Mouse (Mus musculus): ENCODE measurements around the gene Atp8b2. TPM values are rescaled to one million over a fixed set of nuclear protein-coding genes. Genes with fewer than 3 reads are reported as not detected.

Gene Atp8b2
- total RNA-seq, 2 experiments from 2014 or later = 31.4 to 35.5 TPM

DNA sequence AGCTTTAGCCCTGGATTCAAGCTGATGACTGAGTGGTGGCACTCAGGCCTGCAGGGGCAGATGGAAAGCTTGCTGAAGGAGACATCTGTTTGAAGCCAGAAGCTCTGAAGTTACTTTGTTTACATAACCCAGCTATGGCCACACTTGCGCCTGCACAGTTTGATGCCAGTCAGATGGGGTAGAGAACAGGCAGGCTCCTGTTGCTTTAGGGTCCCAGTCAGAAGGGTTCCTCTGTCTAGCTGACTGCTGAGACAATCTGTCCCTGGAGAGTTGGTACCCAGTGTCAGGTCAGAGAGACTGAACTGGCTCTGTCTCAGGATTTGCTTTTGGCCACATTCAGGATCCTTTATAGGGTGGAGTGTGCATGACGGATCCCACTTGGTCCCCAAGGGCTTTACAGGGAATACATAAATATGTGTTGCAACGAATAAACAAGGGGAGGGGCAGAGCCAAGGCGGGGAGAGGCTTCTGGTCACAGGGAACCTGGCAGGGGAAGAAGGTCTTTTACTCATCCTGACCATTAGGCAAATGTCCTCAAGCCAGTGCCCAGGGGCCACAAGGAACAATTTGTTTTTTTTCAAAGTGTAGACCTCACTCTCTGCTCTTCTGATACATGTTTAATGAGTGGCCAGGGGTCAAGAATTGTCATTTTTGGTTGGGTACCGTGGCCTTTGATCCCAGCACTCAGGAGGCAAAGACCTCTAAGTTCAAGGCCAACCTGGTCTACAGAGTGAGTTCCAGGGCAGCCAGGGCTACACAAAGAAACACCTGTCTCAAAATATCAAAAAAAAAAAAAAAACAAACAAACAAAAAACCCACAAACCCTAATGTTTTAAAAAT, 53.4 kb downstream of the Atp8b2 start:
- no peak for ATAC-seq (replicated peaks; ENCODE audit: poor library complexity, severe bottlenecking)

DNA sequence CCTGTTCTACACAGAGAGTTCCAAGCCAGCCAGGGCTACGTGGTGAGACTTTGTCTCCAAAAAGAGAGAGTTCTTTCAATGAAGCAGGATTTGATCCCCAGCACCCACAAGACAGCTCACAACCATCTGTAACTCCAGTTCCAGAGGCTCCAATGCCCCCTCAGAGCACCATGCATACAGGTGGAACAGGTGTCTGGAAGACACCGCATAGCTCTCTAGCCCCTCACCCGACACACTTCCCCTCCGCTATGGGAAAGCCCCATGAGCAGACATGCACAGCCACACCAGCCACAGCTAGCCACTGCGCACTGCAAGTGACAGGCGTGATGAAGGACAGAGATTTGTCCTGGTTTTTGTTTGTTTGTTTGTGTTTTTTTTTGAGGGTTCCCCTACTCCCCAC, 54.5 kb downstream of the Atp8b2 start:
- ATAC-seq (replicated peaks; ENCODE audit: poor library complexity, severe bottlenecking) = no peak

DNA sequence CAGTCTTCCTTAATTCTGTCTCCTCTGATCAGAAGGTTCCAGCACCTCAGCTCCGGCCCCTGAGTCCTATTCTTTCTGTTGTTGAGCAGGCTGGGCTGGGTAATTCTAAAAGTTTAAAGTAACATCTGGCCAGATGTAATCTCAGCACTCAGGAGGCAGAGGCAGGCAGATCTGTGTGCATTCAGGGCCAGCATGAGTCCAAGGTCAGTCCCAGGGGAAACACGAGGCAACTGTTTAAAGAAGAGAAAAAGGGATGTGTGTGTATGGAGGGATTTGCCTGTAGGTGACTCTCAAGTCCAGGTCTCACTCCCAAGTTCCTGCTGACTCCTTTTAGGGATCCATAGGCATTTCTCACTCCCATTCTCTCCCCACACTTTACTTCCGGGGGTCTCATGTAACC, 55.5 kb downstream of the Atp8b2 start:
- no peak for ATAC-seq (replicated peaks; ENCODE audit: poor library complexity, severe bottlenecking)

GRCm38 (mm10) chr3:89899511-89899908, 63.8 kb downstream of the Atp8b2 start:
- ATAC-seq (replicated peaks; ENCODE audit: poor library complexity, severe bottlenecking) = no peak

DNA sequence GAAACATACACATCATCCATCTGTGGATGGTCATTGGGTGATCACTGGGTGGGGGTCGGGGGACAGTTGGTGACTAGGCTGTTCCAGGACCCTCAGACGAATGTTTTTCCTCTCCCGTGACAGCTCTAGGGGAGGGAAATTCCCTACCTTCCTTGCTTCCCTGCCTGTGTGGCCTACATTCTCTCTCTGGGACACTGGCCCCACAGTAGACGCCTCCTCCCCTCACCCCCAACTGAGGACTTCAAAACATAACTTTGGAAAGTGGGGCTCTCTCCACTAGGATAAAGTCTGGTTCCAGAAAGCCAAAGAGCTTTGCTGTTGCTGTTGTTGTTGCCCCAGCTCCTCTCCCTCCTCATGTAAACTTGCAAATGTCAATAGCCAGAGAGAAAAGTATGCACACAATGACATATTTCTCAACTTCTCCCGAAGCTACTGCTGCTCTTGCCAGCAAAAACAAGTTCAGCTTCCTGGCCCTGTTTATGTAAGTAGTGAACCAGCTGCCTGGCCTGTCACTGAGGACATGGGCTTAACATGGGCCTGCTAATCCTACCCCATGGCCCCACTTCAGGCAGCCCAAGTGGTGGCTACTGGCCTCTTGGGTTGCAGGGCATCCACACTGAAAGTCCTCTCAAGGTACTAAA, 64.3 kb downstream of the Atp8b2 start:
- no peak for ATAC-seq (replicated peaks; ENCODE audit: poor library complexity, severe bottlenecking)

DNA sequence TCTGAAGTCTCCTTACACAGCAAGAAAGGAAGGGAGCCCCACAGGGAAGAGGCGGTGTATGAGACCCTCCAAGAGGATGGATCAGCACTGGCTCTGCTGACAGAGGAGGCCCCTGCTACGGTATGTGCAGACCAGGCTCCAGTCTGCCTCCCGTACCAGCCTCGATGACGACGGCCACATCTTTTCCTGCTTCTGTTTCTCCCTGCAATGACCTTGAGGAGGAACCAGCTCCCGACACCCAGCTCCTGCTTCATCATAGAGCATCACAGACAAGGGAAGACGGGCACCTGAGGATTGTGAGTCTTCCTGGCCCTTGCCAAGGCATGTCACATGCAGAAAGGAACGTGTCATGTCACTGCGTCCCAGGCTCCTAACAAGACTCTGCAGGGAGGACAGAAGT, 65.3 kb downstream of the Atp8b2 start:
- no peak for ATAC-seq (replicated peaks; ENCODE audit: poor library complexity, severe bottlenecking)

GRCm38 (mm10) chr3:89897204-89897796, 66.0 kb downstream of the Atp8b2 start:
- ATAC-seq (replicated peaks; ENCODE audit: poor library complexity, severe bottlenecking) = no peak

DNA sequence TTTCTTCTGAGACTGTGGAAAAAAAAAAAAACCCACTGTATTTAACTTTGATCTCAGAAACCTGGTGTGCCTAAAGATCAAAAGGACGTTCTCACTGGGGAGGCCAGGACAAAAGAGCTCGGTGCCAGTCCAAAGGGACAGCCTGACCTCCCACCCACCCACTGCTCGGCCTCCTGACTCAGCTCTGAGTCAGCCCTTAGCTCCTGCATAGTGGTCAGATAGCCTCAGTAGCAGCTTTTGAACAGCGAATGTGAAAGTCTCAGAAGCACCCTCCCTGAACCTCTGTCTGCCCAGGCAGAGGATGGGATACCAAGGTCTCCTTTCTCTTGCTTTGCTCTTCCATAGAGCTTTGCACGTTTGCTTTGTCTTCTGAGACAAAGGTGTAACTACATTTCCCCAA, 66.7 kb downstream of the Atp8b2 start:
- no peak for ATAC-seq (replicated peaks; ENCODE audit: poor library complexity, severe bottlenecking)

GRCm38 (mm10) chr3:89892517-89893106, 70.7 kb downstream of the Atp8b2 start:
- ATAC-seq (replicated peaks; ENCODE audit: poor library complexity, severe bottlenecking) = peak; percentile 38

- no peak for ATAC-seq (replicated peaks; ENCODE audit: poor library complexity, severe bottlenecking)
These were observed 71.6 kb downstream of the Atp8b2 start for GRCm38 (mm10) chr3:89891696-89892095.

DNA sequence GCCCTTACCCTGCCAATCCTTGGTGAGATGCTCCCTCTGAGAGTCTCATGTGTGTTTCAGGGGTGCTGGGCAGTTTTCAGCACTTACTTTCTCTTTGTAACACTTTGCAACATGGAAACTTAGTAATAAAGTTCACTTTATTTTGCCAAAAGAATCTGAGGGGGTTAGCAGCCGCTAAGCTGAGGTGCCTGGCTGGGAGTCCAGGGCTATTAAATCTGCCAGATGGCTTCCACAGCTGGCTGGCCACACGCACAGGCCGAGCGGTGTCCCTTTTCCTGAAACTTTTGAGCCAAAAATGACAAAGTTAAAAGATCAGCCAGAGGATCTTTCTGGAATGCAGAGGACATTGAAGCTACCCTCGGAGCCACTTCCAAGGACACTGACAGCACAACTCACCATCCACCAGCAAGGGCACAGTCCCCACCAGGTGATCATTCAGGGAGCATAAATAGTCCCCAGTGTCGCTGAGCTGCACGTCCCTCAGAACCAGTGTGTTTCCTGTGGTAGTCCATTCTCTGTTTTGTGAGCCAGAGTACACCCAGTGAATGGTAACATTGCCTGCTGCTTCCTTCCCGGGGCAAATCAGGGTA, 73.4 kb downstream of the Atp8b2 start:
- ATAC-seq (replicated peaks; ENCODE audit: poor library complexity, severe bottlenecking) = no peak

Other genes with a start within 250 kb of the Atp8b2 start
- gene Adar, start 248.5 kb downstream of the Atp8b2 start, total RNA-seq (2014; fragmentation: Nextera tagmentation) = 33.2 and 35.2 TPM in 2 replicates
- gene Adar, start 248.5 kb downstream of the Atp8b2 start, total RNA-seq (2017) = 21.1 and 30.4 TPM in 2 replicates
- gene Chrnb2, start 198.9 kb downstream of the Atp8b2 start, total RNA-seq (2014; fragmentation: Nextera tagmentation) = 0.77 TPM in 1 of 2 replicates, not detected in the other
- 0.39 and 0.72 TPM in 2 replicates for gene Chrnb2, start 198.9 kb downstream of the Atp8b2 start, total RNA-seq (2017)
- 95.1 and 123 TPM in 2 replicates for gene Ube2q1, start 189.9 kb downstream of the Atp8b2 start, total RNA-seq (2014; fragmentation: Nextera tagmentation)
- gene Ube2q1, start 189.9 kb downstream of the Atp8b2 start, total RNA-seq (2017) = 110 and 118 TPM in 2 replicates
- gene She, start 132.1 kb downstream of the Atp8b2 start, total RNA-seq (2014; fragmentation: Nextera tagmentation) = not detected in 2 replicates
- not detected in 2 replicates for gene She, start 132.1 kb downstream of the Atp8b2 start, total RNA-seq (2017)
- gene Il6ra, start 50.3 kb downstream of the Atp8b2 start, total RNA-seq (2014; fragmentation: Nextera tagmentation) = 35.2 and 36.8 TPM in 2 replicates
- gene Il6ra, start 50.3 kb downstream of the Atp8b2 start, total RNA-seq (2017) = 14.7 and 20.8 TPM in 2 replicates
- gene Hax1, start 35.3 kb upstream of the Atp8b2 start, total RNA-seq (2014; fragmentation: Nextera tagmentation) = 117 and 123 TPM in 2 replicates
- 86.2 and 87.3 TPM in 2 replicates for gene Hax1, start 35.3 kb upstream of the Atp8b2 start, total RNA-seq (2017)
- 35.2 and 45.3 TPM in 2 replicates for gene 4933434E20Rik, start 88.1 kb upstream of the Atp8b2 start, total RNA-seq (2014; fragmentation: Nextera tagmentation)
- 49.6 and 63.6 TPM in 2 replicates for gene 4933434E20Rik, start 88.1 kb upstream of the Atp8b2 start, total RNA-seq (2017)
- 242 and 252 TPM in 2 replicates for gene Ubap2l, start 89.1 kb upstream of the Atp8b2 start, total RNA-seq (2014; fragmentation: Nextera tagmentation)
- gene Ubap2l, start 89.1 kb upstream of the Atp8b2 start, total RNA-seq (2017) = 124 and 135 TPM in 2 replicates
- gene Tpm3, start 109.1 kb upstream of the Atp8b2 start, total RNA-seq (2014; fragmentation: Nextera tagmentation) = 529 and 543 TPM in 2 replicates
- 806 and 846 TPM in 2 replicates for gene Tpm3, start 109.1 kb upstream of the Atp8b2 start, total RNA-seq (2017)
- gene Nup210l, start 140.6 kb upstream of the Atp8b2 start, total RNA-seq (2014; fragmentation: Nextera tagmentation) = 0.28 and 1.8 TPM in 2 replicates
- 0.31 and 0.52 TPM in 2 replicates for gene Nup210l, start 140.6 kb upstream of the Atp8b2 start, total RNA-seq (2017)